Mouse (Mus musculus) regulatory T cell (primary cell): ENCODE data around the gene Ebf1.

Experiments
- in situ Hi-C: fragments of 300-600 bp; cut with MboI, MseI; formaldehyde crosslinking; loops from one replicate; pipeline ENCODE4 v1.15.1; 2025; ENCODE audit warnings: high pct_unique_total_duplicates

Gene Ebf1

DNA sequence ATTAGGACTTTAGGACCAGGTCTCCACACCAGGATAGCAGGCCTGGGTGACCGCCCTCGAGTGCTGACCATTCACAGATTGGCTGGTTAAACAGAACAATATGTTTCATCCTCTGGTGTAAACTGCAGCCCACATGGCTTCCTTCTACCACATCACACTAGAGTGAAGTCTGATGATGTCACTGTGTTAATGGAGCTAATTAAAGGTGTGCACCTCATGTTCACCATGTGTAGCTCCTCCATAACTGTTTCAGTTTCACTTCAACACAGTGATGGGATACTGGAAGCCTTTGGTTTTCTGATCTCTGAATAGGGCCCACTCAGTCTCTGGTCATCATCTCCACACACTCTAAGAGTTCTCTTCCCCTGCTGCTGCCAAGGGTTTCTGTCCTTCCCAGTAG, 158.4 kb downstream of the Ebf1 start:
- in situ Hi-C loops, result no loop called here

DNA sequence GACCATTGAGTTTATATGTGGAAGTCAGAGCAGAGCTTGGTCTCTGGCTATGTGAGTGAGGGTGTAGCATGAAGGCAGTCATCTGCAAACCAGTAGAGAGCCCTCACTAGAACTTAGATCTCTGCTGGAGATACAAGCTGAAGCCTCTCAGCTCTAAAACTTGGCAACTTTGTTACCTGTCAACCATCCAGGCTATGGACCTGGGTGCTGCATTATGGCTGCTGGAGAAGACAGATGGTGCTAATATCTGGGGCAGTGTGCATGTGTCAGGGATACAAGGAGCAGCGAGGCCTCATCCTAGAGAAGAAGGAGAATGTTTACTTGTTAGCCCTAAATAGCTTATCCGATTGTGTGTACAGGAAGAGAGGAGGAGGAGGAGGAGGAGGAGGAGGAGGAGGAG, 159.4 kb downstream of the Ebf1 start:
- in situ Hi-C loops, result no loop called here

DNA sequence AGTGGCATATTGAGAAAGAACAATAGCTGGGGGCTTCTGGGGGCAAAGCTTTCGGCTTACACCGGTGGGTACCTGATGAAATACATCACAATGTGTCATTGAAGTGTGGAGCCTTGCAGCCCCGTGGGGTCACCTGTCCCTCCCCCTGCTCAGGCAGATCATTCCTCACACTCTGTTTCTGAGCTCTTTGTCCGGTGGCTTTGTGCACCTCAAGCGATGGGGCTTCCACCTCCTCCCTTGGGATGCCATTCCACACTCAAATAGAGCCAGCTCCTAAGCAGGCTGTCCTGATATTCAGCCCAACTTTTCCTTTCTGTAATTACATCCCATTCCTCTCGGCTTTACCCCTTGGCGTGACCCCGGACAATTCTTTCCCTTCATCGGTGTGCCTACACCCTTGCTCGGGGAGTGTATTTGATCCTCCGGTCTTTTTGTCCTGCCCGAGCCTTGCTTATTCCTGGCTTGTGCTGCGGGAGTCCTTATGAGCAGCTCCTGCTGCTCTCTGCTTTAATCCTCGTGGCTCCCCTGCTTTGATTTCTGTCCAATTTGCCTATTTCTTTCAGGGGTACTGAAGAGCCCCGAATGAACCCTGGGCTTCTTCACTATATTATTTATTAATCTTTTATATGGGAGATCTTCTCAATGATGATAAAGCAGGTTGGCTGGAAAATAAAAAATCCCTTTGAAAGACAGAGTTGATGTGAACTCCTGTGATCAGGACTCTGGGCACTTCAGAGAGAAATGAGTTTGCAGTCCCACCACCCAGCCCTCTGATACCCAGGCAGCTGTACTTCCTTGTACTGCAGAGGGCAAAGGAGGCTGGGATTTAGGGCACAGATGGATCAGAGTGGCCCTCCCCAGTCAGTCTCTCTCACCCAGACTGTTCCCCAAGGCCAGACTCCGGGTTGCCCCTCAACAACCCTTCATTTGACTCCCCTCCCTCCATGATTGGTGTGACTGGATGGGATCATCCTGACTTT, 160.5 kb downstream of the Ebf1 start:
- in situ Hi-C loops, result no loop called here

DNA sequence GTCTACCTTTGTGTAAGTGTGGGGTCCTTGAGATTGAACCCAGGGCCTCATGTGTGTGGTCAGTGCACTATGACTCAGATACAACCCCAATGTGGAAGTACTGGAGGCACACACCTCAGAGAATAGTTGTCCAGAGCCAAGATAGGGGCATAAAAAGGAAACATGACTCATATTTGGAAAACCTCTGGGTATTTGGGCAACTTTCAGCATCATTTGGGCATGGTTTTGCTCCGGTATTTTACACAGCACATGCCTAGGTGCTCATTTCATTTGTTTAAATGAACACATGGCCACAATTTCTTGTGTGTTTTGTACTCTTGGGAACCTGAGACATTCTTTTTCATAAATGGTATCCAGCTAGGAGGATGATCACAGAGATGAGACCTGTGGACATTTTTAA, 161.9 kb downstream of the Ebf1 start:
- in situ Hi-C loops, result no loop called here

DNA sequence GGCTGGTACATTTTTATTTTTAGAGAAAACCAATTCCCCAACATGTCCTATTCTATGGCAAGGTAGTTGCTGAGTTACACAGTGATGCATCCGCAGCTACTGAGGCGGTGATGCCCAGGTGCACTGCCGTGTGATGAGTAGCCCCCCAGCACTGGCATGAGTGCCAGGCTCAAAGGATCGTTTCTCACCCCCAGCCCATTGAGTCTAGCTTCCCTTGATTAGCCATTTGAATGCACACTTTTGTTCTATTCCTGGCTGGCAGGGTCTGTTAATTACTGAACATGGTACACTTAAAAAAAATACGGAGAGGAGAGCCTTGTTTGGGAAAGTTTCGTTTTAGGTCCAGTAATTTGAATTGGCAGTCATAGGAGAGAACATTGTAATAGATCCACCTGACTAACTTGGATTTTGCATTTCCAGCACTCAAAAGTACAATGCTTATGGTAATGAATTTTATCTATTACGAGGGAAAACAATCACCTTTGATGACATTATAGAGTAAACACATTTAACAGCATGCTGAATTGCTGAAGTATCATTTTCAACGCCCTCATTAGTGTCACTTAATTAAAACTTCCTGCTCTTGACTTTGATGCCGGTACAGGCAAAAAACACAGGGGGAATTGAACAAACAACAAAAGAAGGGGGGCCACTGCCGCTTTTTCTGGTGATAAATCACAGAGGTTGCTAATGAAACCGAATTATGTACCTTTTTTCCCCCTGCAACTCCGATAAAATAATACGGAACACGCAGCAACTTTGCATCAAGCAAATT, 167.3 kb downstream of the Ebf1 start:
- in situ Hi-C loops, result no loop called here

DNA sequence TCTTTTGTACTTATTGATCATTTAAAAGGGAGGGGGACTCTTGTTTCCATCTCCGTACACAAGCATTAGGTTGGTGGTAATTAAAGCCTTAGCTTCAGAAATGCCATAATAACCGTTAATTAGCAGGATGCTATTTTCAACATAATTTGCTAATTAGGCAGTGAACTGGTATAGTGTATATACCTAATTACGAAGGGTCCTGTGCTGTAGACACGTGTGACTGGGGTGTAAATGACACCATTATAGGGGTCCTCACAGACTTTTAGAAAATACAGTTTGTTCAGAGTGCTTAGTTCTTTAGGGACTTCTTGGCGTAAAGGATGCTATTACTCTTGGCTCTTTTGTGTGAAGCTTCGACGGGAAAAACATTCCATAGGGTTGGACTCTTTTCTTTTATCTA, 167.9 kb downstream of the Ebf1 start:
- in situ Hi-C loops, result no loop called here

DNA sequence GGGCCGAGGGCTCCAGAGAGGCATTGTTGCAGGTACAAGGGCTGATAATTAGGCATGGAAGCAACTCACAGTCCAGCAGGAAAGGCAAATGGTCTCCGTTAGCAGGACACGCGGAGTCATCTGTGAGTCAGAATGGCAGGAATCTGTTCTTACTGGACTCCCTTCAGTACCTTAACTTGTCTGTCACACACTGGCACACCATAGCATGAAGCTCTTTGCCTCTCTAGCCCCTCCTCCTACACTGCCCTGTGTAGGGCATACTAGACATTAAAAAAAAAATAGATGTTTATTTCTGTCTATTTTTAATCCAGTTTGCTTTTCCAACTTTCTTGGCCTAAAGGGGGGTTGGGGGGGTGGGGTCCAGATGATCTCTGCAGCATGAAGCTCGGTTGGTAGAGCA, 168.4 kb downstream of the Ebf1 start:
- in situ Hi-C loops, result no loop called here

DNA sequence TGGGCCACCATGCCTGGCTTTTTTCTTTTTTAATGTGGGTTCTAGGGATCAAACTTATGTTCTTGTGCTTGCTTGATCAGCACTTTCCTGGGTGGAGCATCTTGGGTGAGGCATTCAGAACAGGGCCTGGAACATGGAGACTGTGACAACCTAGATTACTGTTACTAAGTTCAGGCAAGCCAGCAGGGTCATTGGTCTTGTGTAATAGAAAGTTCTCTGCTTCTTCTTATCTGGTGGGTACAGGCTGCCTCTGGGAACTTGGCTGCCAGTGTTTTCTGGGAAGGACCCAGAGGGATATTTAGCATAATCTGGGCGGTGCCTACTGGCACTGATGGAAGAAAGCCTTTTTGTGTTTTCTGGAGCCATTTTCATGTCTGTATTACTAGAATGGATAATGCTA, 170.9 kb downstream of the Ebf1 start:
- in situ Hi-C loops, result no loop called here

DNA sequence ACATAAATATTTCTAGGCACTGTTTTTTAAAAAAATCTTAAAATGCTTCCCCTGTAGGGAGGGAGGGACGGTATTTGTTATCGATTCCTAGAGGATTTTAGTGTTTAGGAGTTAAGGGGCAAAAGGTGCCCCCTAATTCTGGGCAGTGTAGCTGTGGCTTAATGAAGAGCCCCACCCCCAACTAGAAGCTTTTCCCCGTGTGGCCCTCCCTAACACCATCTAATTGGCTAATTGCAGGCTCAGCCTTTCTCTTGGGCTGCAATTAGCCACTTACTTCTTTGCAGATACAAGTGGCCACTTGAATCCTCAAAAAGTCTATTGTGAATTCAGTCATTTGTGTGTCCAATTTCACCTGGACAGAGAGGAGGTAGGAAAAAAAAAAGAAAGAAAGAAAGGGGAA, 175.7 kb downstream of the Ebf1 start:
- in situ Hi-C loops, result no loop called here

DNA sequence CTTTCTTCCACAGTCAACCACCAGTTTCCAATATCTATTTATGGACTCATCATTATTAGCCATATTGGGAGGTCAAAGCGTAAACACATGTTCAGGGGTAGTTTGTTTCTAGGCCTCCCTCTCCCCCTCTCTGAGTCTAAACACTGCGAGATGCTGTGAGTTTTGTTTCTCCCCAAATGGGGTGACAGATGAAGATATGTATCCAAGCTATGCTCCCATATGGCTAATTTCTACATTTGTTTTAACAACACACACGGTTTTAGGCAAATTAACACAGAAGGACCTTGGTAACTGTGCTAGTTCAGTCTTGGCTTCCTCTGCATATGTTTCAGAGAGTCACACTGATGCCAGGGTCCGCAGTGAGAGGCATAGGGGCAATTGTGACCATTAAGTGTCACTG, 177.8 kb downstream of the Ebf1 start:
- in situ Hi-C loops, result no loop called here

DNA sequence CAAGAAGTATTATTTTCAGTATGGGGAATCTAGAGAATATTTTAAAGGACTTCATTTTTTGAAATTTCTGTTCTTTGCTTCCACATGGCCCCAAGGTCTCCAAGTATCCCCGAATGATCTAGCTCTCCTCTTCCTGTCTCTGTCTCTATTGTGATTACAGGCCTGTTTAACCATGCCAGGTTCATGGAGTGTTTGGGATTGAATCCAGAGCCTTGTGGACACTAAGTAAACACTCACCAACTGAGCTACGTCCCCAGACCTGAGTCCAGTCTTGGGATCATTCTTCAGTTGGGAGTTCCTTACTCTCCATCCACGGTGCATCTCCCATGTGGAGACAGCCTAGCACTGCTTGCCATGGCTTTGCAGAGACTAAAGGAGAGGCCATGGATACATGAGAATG, 178.7 kb downstream of the Ebf1 start:
- in situ Hi-C loops, result no loop called here

DNA sequence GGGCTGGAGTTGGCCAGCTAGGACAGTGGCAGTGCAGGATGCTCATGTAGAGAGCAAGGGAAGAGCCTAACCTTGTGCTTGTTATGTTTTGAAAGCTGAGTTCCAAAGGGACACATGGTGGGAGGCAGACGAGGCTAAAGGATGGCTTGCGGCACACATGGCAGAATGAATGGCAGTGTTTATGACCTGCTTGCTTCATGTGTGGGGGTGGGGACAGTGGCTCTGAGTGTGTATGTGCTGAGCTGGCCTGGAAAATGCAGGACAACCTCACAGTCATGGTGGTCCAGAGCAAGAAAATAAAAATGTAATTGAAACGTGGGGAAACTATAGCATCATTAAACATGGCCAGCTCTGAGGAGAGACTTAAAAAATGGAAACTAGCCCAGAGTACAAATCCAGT, 181.2 kb downstream of the Ebf1 start:
- in situ Hi-C loops, result no loop called here

DNA sequence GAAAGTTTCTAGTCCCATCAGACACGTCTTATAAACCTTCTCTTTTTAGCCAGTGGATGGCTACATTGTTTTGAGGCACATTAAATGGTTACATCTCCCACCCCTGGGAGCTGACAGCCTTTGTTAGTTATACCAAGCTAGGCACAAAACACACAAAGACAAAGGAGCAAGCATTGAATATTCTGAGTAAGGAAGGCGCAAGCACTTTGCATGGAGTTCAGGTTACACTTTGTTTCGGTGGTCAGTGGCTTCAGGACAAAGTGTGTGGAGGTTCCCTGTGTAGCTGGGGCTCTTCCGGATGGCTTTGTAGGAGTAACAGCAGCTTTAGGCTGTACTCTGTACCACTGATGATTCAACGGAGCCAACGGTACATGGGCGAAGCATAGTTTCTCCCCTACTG, 186.9 kb downstream of the Ebf1 start:
- in situ Hi-C loops, result no loop called here

DNA sequence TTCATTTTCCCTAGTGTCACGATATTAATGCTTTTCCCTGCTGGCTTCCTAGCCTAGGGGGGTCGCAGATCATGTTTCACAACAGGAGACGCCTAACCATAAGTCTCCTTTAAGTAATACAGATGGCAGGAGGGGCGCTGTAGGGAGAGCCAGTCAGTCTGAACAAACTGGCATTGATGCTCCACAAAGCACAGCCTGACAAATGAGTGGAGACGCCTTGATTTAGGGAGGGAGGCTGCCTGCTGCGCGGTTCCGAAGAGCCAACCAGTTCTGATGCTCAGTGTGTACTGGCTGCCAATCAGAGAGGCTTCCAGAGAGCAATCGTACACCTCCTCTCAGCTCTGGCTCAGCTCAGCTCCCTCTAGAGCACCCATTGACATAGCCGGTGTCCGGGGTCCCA, 189.5 kb downstream of the Ebf1 start:
- in situ Hi-C loops, result no loop called here

DNA sequence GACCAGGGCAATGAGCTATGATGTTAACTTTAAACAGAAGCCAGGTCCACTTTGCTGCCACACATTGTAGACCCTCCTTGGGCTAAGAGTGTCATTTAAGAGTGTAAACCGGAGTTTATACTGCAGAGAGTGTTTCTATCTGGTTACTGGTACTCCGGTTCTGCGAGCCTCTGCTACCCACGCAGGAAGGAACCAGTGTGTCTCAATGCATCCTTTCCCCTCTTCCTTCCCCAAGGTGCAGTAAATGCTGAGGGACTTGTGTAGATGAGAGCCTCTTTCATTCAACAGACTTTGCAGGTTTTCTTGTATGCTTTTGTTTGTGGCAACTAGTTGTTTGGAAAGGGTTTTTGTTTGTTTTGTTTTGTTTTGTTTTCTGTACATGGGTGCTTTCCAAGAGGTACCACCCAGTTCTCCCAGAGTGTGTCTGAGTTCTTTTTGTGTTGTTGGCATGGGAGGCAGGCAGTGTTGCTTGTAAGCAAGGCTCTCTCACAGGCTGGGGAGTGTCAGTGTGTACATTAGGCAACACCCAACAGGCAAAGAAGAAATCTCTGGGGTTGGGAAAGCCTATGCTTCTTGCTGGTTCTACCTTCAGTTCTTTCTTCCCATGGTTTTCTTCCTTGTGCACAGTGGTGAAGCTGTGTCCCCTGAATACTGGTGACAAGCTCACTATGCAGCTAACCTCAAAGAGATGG, 191.9 kb downstream of the Ebf1 start:
- in situ Hi-C loops, result no loop called here

DNA sequence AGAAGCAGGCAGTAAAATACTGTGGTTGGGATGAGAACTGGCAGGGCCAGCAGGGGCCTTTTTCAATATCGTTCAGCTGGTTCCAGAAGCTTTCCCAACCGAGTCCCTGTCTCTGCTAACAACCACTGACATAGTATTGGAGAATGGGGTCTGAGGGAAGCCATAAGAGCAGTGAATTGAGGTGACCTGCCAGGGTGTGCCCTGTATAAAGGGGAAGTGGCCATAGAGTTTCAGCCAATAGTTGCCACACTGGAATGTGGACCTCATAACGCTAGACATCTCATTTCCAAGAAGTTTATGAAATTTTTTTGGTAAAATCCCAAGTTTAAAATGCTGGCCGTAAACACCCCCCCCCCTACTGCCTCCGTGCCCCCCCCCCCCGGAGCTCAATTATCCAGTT, 193.9 kb downstream of the Ebf1 start:
- in situ Hi-C loops, result no loop called here

DNA sequence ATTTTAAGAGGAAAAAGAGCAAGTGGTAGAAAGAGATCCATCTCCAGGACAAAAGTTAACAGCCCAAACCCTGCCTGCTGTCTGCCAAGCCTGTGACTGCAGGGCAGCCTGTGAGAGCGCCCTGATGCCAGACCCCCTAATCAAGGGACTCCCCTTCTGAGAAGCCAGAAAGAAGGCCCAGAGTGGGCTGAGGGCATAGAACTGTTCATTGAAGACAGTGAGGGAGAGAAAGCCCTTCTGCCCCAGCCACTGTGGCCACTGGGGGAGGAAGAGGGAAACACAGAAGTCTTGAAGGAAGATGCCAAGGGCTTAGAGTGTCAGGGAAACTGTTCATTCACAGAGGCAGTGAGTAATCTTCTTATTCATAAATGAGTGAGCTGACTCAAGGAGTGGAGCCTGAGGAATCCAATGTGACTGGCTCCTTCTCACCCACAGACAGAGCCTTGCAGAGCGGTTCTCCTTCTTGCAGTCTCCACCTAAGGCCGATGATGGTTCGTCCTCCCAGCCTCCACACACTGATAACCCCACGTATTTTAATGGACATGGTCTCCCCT, 195.2 kb downstream of the Ebf1 start:
- in situ Hi-C loops, result no loop called here

DNA sequence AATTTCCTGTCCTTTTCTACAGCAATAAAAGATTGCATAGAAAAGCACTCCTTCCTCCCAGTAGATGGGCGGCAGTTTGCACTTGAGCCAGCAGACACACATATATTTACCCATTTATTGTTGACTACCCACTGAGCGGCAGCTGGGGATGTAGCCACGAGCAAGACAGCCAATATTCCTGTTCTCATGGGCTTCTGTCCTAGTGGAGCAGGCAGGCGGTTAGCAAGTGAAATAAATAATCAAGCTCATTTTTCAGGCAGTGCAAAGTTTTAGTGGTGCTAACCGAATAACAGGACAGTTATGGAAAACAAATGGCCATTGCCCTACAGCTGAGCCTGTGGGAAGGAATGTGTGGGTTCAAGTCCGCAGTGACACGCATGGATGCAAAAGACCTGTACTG, 196.4 kb downstream of the Ebf1 start:
- in situ Hi-C loops, result no loop called here

DNA sequence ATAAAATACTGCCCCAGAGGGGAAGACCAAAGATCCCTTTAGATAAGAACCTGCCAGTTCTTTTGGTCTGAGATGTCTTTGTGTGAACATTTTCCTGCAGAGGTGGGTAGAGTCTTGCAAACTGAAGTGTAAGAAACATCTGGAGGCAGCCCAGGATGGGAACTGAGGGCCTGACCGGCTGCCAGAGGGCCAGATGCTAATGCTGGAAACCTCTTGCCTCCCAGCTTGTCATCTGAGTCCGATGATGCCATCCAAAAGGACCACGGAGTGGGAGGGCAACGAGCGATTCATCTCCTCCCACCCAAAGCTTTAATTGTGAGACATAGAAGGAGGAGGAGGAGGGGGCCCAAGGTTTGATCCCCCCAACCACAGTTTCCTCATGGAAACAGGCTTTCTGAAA, 197.7 kb downstream of the Ebf1 start:
- in situ Hi-C loops, result no loop called here

DNA sequence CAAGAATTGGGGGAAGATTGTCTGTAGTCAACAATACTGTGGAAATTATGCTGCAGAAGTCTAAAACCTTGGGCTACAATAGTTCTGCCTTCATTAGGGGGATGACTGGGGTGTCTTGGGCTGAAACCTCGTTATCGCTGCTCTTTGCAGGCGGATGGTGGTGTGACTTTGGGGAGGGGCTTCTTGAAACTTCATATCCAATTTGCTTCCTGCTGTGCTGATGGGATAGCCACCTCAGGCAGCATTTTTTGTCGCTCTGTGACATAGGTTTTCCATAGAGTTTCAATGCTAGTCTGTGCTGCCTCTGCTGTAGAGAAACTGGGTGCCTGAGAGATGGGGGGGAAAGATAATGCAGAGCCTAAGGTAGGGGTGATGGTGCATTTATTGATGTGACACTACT, 198.9 kb downstream of the Ebf1 start:
- in situ Hi-C loops, result no loop called here

DNA sequence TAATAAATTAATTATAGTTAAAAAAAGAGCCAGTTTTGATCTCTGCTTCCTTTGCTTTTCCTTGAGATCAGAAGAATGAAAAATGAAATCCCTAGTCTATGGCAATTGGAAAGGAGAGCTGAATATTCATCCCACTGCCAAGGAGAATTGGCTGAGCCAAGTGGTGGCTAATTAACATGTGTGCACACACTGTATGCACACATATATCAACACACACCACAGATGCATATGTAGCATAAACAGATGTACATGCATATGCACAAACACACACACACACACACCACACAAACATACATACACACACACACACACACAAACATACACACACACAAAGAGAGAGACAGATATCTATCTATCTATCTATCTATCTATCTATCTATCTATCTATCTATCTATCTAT, 205.2 kb downstream of the Ebf1 start:
- in situ Hi-C loops, result no loop called here
